Mouse (Mus musculus) cerebellum, postnatal 25 days (tissue): ENCODE results near the gene Lin28b.

Source experiments
- DNase-seq, 2 experiments: peaks; one replicate each; pipeline ENCODE4 v3.0.0; 2021; ENCODE audit warnings: mixed read lengths in 2 of 2

The Lin28b gene

GRCm38 (mm10) chr10:45485761-45486602, at the start of gene Lin28b:
TSS of gene Lin28b (minus strand) at chr10:45486395.
- DNase-seq = peak; percentile 60 to 64

- no peak for DNase-seq
Observed at GRCm38 (mm10) chr10:45511764-45512163, 25.6 kb upstream of the Lin28b start.

GRCm38 (mm10) chr10:45510662-45511061, 24.5 kb upstream of the Lin28b start:
- no peak for DNase-seq

GRCm38 (mm10) chr10:45500259-45500658, 14.1 kb upstream of the Lin28b start:
- no peak for DNase-seq

GRCm38 (mm10) chr10:45486603-45486946, 380 bp upstream of the Lin28b start:
- no peak for DNase-seq

- DNase-seq = no peak
Observed at GRCm38 (mm10) chr10:45485226-45485760, 902 bp downstream of the Lin28b start.

GRCm38 (mm10) chr10:45483210-45483609, 3.0 kb downstream of the Lin28b start:
- no peak for DNase-seq

GRCm38 (mm10) chr10:45473663-45474333, 12.4 kb downstream of the Lin28b start:
- DNase-seq = peak; percentile 20 to 21

GRCm38 (mm10) chr10:45473143-45473484, 13.1 kb downstream of the Lin28b start:
- DNase-seq = no peak

- DNase-seq = no peak
Observed at GRCm38 (mm10) chr10:45472431-45473142, 13.6 kb downstream of the Lin28b start.

- no peak for DNase-seq
Observed at GRCm38 (mm10) chr10:45471321-45471720, 14.9 kb downstream of the Lin28b start.

GRCm38 (mm10) chr10:45470079-45470739, 16.0 kb downstream of the Lin28b start:
- no peak for DNase-seq

- no peak for DNase-seq
Observed at GRCm38 (mm10) chr10:45469027-45469996, 16.9 kb downstream of the Lin28b start.

- no peak for DNase-seq
Observed at GRCm38 (mm10) chr10:45468180-45468915, 17.8 kb downstream of the Lin28b start.

GRCm38 (mm10) chr10:45458637-45459036, 27.6 kb downstream of the Lin28b start:
- DNase-seq = no peak

- DNase-seq = no peak
Observed at GRCm38 (mm10) chr10:45458074-45458473, 28.1 kb downstream of the Lin28b start.

- no peak for DNase-seq
Observed at GRCm38 (mm10) chr10:45446625-45447024, 39.6 kb downstream of the Lin28b start.

- no peak for DNase-seq
Observed at GRCm38 (mm10) chr10:45446215-45446614, 40.0 kb downstream of the Lin28b start.

GRCm38 (mm10) chr10:45422372-45422771, 63.8 kb downstream of the Lin28b start:
- no peak for DNase-seq

- DNase-seq = no peak
Observed at GRCm38 (mm10) chr10:45412144-45412543, 74.1 kb downstream of the Lin28b start.

GRCm38 (mm10) chr10:45411741-45412140, 74.5 kb downstream of the Lin28b start:
- DNase-seq = no peak
